Mouse (Mus musculus): ENCODE data around the gene Gmppa. TPM values are rescaled to one million over a fixed set of nuclear protein-coding genes. Genes with fewer than 3 reads are reported as not detected.

The Gmppa gene
- 10 to 100 TPM; 67.1 to 70.4 TPM for total RNA-seq (2021)
- long read RNA-seq, experiment 1, transcript Gmppa-201 (13 exons, 1,539 nt) = major isoform, 6 of 41 reads
- long read RNA-seq, experiment 1, partial matches to known transcripts = 14 of 41 reads
- long read RNA-seq, experiment 1, other reads (novel, unspliced or antisense) = 17 of 41 reads
- long read RNA-seq, experiment 2, transcript Gmppa-201 (13 exons, 1,539 nt) = major isoform, 9 of 29 reads
- long read RNA-seq, experiment 2, partial matches to known transcripts = 8 of 29 reads
- long read RNA-seq, experiment 2, other reads (novel, unspliced or antisense) = 9 of 29 reads

DNA sequence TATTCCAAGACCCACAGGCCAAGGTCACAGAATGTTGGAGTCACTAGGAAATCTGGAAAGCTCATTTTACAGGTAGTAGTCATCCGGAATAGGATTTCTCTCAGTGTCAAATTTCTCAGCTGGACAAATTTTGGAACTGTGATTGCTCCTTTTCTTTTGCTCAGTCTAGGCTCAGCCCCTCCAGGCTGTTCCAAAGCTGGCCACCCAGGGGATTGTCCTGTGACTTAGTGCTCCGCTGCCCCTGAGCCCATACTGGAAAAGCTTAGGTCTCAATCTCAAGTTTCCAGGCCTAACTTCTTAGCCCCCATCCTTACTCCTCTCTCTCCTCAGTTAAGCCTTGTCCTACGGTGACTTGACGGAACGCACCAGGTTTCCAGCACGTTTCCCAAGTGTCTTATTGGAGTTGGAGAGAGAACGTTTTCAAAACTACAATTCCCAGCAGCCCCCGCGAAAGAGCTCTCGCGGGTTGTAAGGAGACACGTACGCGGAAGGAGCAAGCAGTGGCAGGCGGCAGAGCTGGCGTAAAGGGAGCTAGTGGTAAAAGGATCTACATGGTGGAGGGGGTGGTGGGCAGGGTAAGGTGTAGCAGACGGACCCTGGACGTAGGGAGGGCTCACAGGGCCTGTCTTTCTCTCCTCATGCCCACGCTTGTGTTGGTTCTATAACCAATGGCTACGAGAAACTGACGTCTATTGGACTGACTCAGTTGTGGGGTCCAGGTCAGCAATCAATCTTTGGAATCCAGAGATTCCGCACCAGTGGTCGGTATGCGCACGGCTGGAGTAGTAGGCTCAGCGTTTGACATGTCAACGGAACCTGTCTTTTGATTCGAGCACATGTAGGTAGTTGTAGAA is at the start of gene Gmppa:
Gene Gmppa (plus strand): TSS at position 456 of the 854 bp plus-strand sequence.
- peak; percentile 83 to 85 for DNase-seq (ENCODE audit: low spot score in 2 of 2)

- no peak for DNase-seq (ENCODE audit: low spot score in 2 of 2)
These were observed 49.6 kb upstream of the Gmppa start for GRCm38 (mm10) chr1:75386149-75386548.

DNA sequence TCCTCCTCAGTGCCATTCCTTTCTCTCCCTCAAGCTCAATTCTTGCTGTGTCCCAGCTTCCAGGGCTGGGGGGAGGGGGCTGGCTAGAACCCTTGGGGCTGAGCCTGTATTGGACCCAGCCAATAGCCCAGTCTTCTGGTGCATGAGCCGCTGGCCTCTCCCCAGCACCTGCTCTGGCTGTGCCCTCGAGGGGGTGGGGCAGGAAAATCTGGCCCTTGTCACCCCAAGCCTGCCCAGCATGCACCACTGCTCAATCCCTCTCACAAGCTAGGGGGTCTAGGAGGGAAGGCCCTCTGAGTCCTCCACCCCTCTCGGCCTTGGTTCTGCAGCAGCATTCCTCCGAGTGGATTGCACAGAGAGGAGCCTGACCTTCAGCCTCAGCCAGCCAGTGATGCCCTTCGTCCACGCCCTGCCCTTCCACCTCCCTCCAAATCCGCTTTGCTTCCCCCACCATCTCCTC is 48.2 kb upstream of the Gmppa start:
- DNase-seq (ENCODE audit: low spot score in 2 of 2) = no peak

GRCm38 (mm10) chr1:75387929-75388897 is 47.5 kb upstream of the Gmppa start:
- DNase-seq (ENCODE audit: low spot score in 2 of 2) = no peak

GRCm38 (mm10) chr1:75388898-75389515 is 46.7 kb upstream of the Gmppa start:
- no peak for DNase-seq (ENCODE audit: low spot score in 2 of 2)

GRCm38 (mm10) chr1:75393139-75393538 is 42.6 kb upstream of the Gmppa start:
- DNase-seq (ENCODE audit: low spot score in 2 of 2) = peak; percentile 57 to 69

- no peak for DNase-seq (ENCODE audit: low spot score in 2 of 2)
These were observed 41.9 kb upstream of the Gmppa start for GRCm38 (mm10) chr1:75393846-75394245.

- DNase-seq (ENCODE audit: low spot score in 2 of 2) = no peak
These were observed 36.8 kb upstream of the Gmppa start for GRCm38 (mm10) chr1:75398761-75399402.

- DNase-seq (ENCODE audit: low spot score in 2 of 2) = no peak
These were observed 35.8 kb upstream of the Gmppa start for GRCm38 (mm10) chr1:75399755-75400492.

- no peak for DNase-seq (ENCODE audit: low spot score in 2 of 2)
These were observed 35.1 kb upstream of the Gmppa start for GRCm38 (mm10) chr1:75400493-75401115.

DNA sequence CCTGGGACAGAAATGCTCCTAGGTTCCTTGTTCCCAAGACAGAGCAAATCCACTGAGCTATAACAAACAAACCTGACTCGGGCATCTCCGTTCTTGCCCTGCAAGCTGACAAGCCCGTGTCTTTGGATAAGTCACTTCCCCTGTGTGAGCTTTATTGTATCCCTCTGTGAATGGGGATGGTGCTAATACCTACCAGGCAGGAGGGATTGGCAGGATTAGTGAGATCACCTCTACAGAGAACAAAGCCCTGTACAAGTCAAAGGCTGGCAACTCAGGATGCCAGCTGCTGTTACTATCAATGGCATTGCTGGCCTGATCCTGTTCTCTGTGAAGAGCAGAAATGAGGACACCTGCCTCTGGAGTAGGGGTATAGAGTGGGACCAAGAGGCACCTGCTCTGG is 30.2 kb upstream of the Gmppa start:
- no peak for DNase-seq (ENCODE audit: low spot score in 2 of 2)

DNA sequence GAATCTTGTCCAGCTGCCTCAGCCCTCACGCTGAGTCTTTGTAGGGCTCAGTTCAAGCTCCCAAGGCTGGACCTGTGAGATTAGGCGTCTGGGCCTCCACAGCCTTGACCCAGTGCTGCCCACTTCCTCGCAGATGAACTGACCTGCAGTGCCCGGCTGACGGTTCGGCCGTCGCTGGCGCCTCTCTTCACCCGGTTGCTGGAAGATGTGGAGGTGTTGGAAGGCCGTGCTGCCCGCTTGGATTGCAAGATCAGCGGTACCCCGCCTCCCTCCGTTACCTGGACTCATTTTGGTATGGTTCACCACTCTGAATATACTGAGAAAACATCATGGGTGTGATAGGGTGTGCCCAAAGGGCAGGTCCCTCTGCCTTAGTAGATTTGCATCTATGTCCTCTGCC is 29.6 kb upstream of the Gmppa start:
- no peak for DNase-seq (ENCODE audit: low spot score in 2 of 2)

DNA sequence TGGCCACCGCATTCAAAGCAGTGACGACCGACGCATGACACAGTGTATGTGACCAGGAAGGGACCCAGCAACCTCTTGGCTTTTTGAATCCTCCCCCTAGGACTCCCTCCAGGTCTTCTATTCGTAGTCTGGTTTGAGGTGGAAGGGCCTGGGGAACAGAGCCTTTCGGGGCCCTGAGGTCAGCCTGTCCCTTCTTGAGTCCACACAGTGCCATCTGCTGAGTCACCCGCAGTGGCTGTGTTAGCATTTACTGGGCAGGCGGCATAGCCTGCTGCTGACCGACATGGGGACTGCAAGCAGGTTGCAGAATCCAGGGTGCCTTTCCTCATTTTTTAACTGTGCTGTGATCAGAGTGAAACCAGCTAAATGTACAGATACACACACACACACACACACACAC is 28.7 kb upstream of the Gmppa start:
- DNase-seq (ENCODE audit: low spot score in 2 of 2) = no peak

DNA sequence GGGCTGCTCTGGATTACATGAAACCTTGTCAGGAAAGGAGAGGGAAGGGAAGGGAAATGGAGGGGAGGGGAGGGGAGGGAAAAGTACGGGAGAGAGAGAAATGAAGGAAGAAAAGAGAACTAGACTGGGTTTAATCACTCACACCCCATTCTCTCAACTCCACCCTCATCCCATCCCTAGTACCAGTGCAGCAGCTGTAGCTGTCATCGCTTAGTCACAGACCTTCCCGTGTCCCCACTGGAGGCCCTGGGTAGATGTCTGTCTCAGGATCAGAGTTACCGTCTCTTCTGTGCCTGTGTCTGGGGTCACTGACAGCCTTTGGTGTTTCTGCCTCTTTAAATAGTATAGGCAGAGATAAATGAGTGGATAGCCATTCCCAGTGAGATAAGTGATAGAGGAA is 27.5 kb upstream of the Gmppa start:
- no peak for DNase-seq (ENCODE audit: low spot score in 2 of 2)

DNA sequence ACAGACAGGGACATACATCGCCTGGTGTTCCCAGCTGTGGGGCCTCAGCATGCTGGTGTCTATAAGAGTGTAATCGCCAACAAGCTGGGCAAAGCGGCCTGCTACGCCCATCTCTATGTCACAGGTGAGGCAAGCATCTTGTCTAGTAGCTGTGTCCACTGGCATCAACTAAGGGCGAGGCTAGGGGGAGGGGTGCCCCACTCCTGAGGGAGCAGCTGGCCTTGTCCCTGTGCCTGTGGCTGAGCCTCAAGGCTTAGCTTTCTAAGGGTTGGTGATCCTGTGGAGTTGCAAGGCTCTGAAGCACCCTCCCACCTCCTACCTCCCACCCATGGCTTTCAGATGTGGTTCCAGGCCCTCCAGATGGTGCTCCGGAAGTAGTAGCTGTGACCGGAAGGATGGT is 25.8 kb upstream of the Gmppa start:
- DNase-seq (ENCODE audit: low spot score in 2 of 2) = no peak

DNA sequence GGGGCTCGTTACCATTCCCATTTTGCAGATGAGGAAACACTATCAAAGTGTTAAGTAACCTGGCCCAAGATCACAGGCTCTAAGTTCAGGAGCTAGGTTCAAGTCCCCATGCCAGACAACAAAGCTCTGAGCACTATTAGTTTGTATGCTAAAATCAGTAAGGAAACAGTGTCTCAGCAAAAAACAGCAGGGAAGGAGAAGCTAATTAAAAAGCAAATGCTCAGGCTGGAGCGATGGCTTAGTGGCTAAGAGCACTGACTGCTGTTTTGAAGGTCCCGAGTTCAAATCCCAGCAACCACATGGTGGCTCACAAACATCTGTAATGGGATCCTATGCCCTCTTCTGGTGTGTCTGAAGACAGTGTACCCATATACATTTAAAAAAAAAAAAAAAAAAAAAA is 23.5 kb upstream of the Gmppa start:
- no peak for DNase-seq (ENCODE audit: low spot score in 2 of 2)

DNA sequence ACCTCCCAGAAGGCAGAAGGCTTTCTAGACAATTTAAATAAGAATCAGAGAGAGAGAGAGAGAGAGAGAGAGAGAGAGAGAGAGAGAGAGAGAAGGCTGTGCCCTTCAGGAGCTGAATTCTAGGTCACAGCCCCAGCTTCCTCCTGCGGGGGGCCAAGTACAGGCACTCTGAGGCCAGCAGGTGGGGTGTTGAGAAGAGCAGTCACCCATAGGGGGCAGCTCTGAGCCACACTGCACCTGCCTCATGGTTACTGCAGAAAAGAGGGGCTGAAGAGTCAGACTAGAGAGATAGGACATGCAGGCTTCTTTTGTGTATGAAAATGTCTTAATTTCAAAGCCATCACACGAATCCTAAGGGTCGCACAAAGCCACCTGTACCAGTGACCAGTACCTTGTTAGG is 22.0 kb upstream of the Gmppa start:
- peak; percentile 52 for DNase-seq (ENCODE audit: low spot score in 2 of 2)

GRCm38 (mm10) chr1:75421794-75422193 is 13.9 kb upstream of the Gmppa start:
- DNase-seq (ENCODE audit: low spot score in 2 of 2) = no peak

GRCm38 (mm10) chr1:75422216-75422822 is 13.4 kb upstream of the Gmppa start:
- no peak for DNase-seq (ENCODE audit: low spot score in 2 of 2)

Measured in left cerebral cortex, adult 18-20 months (tissue).